Mouse (Mus musculus) G1E (cell line): Measurements from ENCODE around the gene Gm48551. TPM values are rescaled to one million over a fixed set of nuclear protein-coding genes. Genes with fewer than 3 reads are reported as not detected.
A peak's percentile ranks its signal among the peaks of the same experiment; 100 is the strongest.

Source experiments
- ATAC-seq: 2 replicates; pipeline ENCODE4 v1.8.0; 2016; ENCODE audit warnings: mild to moderate bottlenecking; ENCODE audit not compliant: insufficient number of reproducible peaks, poor library complexity, low FRiP score, severe bottlenecking; ENCODE audit errors: extremely low read depth
- DNase-seq: peaks from one replicate; pipeline ENCODE4 v3.0.0; 2012; ENCODE audit warnings: low spot score
- H3K27me3 ChIP-seq: 2 replicates; pipeline ENCODE4 v1.6.1; 2012; ENCODE audit warnings: mild to moderate bottlenecking, low read length, inconsistent platforms; ENCODE audit not compliant: insufficient read depth
- H3K36me3 ChIP-seq: replicated peaks from 2 replicates; pipeline ENCODE3; 2012; ENCODE audit warnings: mild to moderate bottlenecking, inconsistent platforms
- H3K4me1 ChIP-seq: 2 replicates; pipeline ENCODE4 v1.6.1; 2012; ENCODE audit warnings: low read depth, low read length, inconsistent platforms, mixed read lengths; ENCODE audit not compliant: insufficient read depth
- H3K4me3 ChIP-seq: 2 replicates; pipeline ENCODE4 v1.5.1; 2012; ENCODE audit warnings: low read depth, mild to moderate bottlenecking, inconsistent platforms, low read length, moderate library complexity, mixed read lengths
- H3K9me3 ChIP-seq: replicated peaks from 2 replicates; pipeline ENCODE4 v1.6.1; 2012; ENCODE audit warnings: inconsistent platforms
- CTCF ChIP-seq: IDR thresholded peaks from 2 replicates; pipeline ENCODE4 v1.5.1; 2012; ENCODE audit warnings: low read depth, low read length, inconsistent platforms, mixed read lengths
- GATA1 ChIP-seq: IDR thresholded peaks from 2 replicates; pipeline ENCODE4 v1.6.1; 2012; ENCODE audit warnings: borderline replicate concordance, low read length, inconsistent platforms, mixed read lengths
- GATA2 ChIP-seq: IDR thresholded peaks from 2 replicates; pipeline ENCODE4 v1.6.1; 2012; ENCODE audit warnings: low read depth, low read length, inconsistent platforms, borderline replicate concordance
- POLR2AphosphoS5 ChIP-seq: IDR thresholded peaks from 2 replicates; pipeline ENCODE4 v1.6.1; 2012; ENCODE audit warnings: low read depth, low read length, inconsistent platforms; ENCODE audit not compliant: insufficient replicate concordance
- TAL1 ChIP-seq: conservative IDR thresholded peaks from 2 replicates; pipeline ENCODE4 v1.6.1; 2012; ENCODE audit warnings: low read depth, low read length, inconsistent platforms, mixed read lengths
- polyA plus RNA-seq: library from polyadenylated mRNA; stranded (reverse); fragments of >175 nt; gene quantifications from 2 replicates; pipeline ENCODE4 v1.2.3, GENCODE M21; 2012
- total RNA-seq, 2 experiments: library from RNA; stranded (forward) in 1 of 2; stranded (reverse) in 1 of 2; fragments of 200-1000 nt in 1 of 2; fragments of >200 nt in 1 of 2; fragmentation: Nextera tagmentation in 1 of 2; gene quantifications; 2 replicates each; pipeline ENCODE4 v1.2.3; 2014 to 2017

The Gm48551 gene
- total and polyA plus RNA-seq, 3 experiments = 0.72 to 2.6 (median 1.1) TPM

GRCm38 (mm10) chr10:81342686-81343505 lies 41.4 kb upstream of the Gm48551 start, which contains the start of gene Gipc3:
TSS of gene Gipc3 (minus strand) at chr10:81343266.
- H3K36me3 ChIP-seq = peaks cover 29% of the 10 kb centered on the region
- peaks cover 21% of the 10 kb centered on the region for H3K27me3 ChIP-seq
- H3K9me3 ChIP-seq = peaks cover 9% of the 10 kb centered on the region; the same call in 1 of the 2 replicates
- H3K4me1 ChIP-seq = peaks cover 41% of the 10 kb centered on the region
- no peak for ATAC-seq
- TF ChIP-seq GATA1 = no peak
- TF ChIP-seq CTCF = no peak
- no peak for DNase-seq
- peak within 1 kb of the TSS; percentile 50; the same call in 1 of the 2 replicates for H3K4me3 ChIP-seq

DNA sequence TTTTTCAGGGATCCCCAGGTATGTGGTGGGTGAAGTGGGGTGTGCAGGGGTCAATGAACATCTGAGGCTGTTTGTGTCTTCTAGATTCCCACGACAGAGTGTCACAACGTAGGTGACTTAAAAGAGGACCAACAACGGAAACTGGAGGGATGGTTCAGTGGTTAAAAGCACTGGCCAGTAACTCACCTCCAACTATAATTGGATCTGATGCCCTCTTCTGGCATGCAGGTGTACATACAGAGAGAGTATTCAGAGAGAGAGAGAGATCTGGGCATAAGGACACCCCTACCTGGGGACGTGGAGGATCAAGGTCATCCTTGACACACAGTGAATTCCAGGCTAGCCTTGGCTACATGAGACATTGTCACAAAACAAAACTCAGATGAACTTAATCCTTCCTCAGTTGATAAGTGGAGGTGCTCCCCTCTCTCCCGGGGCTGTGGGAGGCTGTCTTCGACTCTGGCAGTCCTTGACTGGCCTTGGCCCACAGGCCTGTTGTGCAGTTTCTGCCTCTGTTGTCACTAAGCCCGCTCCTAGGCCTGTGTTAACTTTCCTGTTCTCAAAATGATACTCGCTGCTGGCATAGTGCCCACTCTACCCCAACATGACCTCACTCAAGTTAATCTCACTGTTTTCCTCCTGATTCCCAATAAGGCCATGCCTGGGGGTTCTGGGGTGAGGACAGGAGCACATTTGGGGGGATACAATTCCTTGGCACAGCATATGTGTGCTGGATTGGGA lies 39.7 kb upstream of the Gm48551 start:
- DNase-seq (no peak), ATAC-seq (no peak)
- Histone ChIP-seq H3K4me3 (no peak overlapping the region), H3K36me3 (peaks cover 40% of the 10 kb centered on the region), H3K27me3 (peaks cover 18% of the 10 kb centered on the region), H3K4me1 (peaks cover 54% of the 10 kb centered on the region), H3K9me3 (peaks cover 8% of the 10 kb centered on the region; the same call in 1 of the 2 replicates)
- TF ChIP-seq CTCF = no peak
- no peak for TF ChIP-seq TAL1
- no peak for TF ChIP-seq GATA1
- no peak for TF ChIP-seq GATA2
- no peak for TF ChIP-seq POLR2AphosphoS5

DNA sequence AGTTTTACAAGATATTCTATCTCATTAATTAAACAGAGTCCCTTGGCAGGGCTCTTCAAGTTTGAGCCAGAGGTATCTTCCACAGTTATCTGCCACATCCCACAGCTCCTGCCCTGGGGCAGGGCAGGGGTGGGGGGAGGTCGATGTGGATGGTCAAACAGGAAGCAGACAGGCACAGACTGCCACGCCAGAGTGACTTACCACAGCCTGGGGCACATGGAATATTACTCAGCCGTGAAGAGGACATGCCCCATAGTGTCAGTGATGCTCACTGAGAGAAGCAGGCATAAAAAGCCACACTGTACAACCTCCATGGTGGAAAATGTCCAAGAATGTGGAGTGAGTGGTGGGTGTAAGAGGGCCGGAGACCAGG lies 39.1 kb upstream of the Gm48551 start:
- Histone ChIP-seq H3K9me3 (peaks cover 8% of the 10 kb centered on the region; the same call in 1 of the 2 replicates), H3K4me1 (peaks cover 56% of the 10 kb centered on the region), H3K4me3 (no peak overlapping the region), H3K27me3 (peaks cover 18% of the 10 kb centered on the region), H3K36me3 (peaks cover 40% of the 10 kb centered on the region)
- ATAC-seq (no peak), DNase-seq (no peak)
- no peak for TF ChIP-seq POLR2AphosphoS5
- no peak for TF ChIP-seq GATA2
- no peak for TF ChIP-seq TAL1
- no peak for TF ChIP-seq CTCF
- TF ChIP-seq GATA1 = no peak

GRCm38 (mm10) chr10:81346453-81347067 lies 37.7 kb upstream of the Gm48551 start:
- Histone ChIP-seq H3K4me1 (peaks cover 50% of the 10 kb centered on the region), H3K4me3 (peak overlapping the region; percentile 41; the same call in 1 of the 2 replicates)

GRCm38 (mm10) chr10:81349146-81349545 lies 35.1 kb upstream of the Gm48551 start:
- Histone ChIP-seq H3K36me3 (peaks cover 40% of the 10 kb centered on the region), H3K9me3 (no peaks in the 10 kb centered on the region), H3K4me3 (peak overlapping the region; percentile 97; the same call in 1 of the 2 replicates), H3K27me3 (no peaks in the 10 kb centered on the region; the same call in 1 of the 2 replicates), H3K4me1 (peaks cover 54% of the 10 kb centered on the region)
- ATAC-seq (peak; percentile 65), DNase-seq (peak; percentile 77)
- TF ChIP-seq CTCF (no peak), POLR2AphosphoS5 (no peak), TAL1 (no peak), GATA1 (no peak), GATA2 (no peak)

More at GRCm38 (mm10) chr10:81346453-81347067, 37.7 kb upstream of the Gm48551 start:
- Histone ChIP-seq H3K36me3 (peaks cover 40% of the 10 kb centered on the region), H3K27me3 (peaks cover 18% of the 10 kb centered on the region), H3K9me3 (peaks cover 8% of the 10 kb centered on the region; the same call in 1 of the 2 replicates)
- DNase-seq = no peak
- no peak for TF ChIP-seq CTCF
- TF ChIP-seq GATA1 = no peak
- no peak for TF ChIP-seq TAL1
- TF ChIP-seq GATA2 = no peak
- ATAC-seq = no peak

- Histone ChIP-seq H3K36me3 (peaks cover 40% of the 10 kb centered on the region), H3K4me1 (peaks cover 61% of the 10 kb centered on the region), H3K4me3 (peak overlapping the region; percentile 97), H3K27me3 (no peaks in the 10 kb centered on the region; the same call in 1 of the 2 replicates), H3K9me3 (no peaks in the 10 kb centered on the region)
- ATAC-seq = no peak
- DNase-seq = no peak
- TF ChIP-seq GATA1 (no peak), TAL1 (no peak), POLR2AphosphoS5 (no peak), GATA2 (no peak), CTCF (no peak)
Measured at GRCm38 (mm10) chr10:81349961-81350350, 34.3 kb upstream of the Gm48551 start.
